8 mouse cellular contexts compared by ENCODE assay signal in genomic region chr15:93596285-93596684, GRCm38 (mm10). TPM values are rescaled to one million over a fixed set of nuclear protein-coding genes. Genes with fewer than 3 reads are reported as not detected.
DNase-seq lines count a peak whose midpoint lies in the region; ATAC-seq and TF ChIP-seq lines count a peak whose summit lies in the region.

No protein-coding gene starts in this region.

- DNase-seq in urinary bladder, adult 18-20 months (ENCODE audit: low spot score in 2 of 2): peak; percentile 64 to 66
- no peak for DNase-seq in urinary bladder, postnatal 10 days (ENCODE audit: low spot score)

- H3K4me1 ChIP-seq in embryonic fibroblast, embryonic 13.5 days (ENCODE audit: control insufficient read depth, insufficient read depth, low read length): peaks cover 3% of the 10 kb centered on the region
- peaks cover 33% of the 10 kb centered on the region for H3K4me1 ChIP-seq in heart, embryonic 11.5 days (ENCODE audit: control insufficient read depth, insufficient read depth, low read length)
- H3K4me1 ChIP-seq in kidney, embryonic 14.5 days (ENCODE audit: control insufficient read depth, insufficient read depth, low read length): peaks cover 32% of the 10 kb centered on the region
- H3K4me1 ChIP-seq in limb, embryonic 15.5 days: peaks cover 29% of the 10 kb centered on the region
- peaks cover 21% of the 10 kb centered on the region for H3K4me1 ChIP-seq in midbrain, embryonic 16.5 days (ENCODE audit: control insufficient read depth, insufficient read depth, low read length)
- peaks cover 16% of the 10 kb centered on the region for H3K4me1 ChIP-seq in stomach, embryonic 15.5 days

- ATAC-seq in heart, embryonic 11.5 days (replicated peaks; ENCODE audit: insufficient number of reproducible peaks, low FRiP score, low TSS enrichment): peak; percentile 67; the same call in 1 of the 2 replicates
- ATAC-seq in kidney, embryonic 14.5 days (ENCODE audit: low FRiP score, low TSS enrichment): peak; percentile 63
- 0 out of 2 replicates have a peak, but pooled peaks have one; percentile 22 for ATAC-seq in limb, embryonic 15.5 days (ENCODE audit: insufficient number of reproducible peaks, low FRiP score, low TSS enrichment, low read depth)
- ATAC-seq in midbrain, embryonic 16.5 days: peak; percentile 54
- peak; percentile 45; the same call in 1 of the 2 replicates for ATAC-seq in stomach, embryonic 15.5 days (ENCODE audit: insufficient read depth, low FRiP score, low read depth)

- H3K9me3 ChIP-seq in heart, embryonic 11.5 days (replicated peaks; ENCODE audit: control insufficient read depth, low read length): no peaks in the 10 kb centered on the region
- no peaks in the 10 kb centered on the region for H3K9me3 ChIP-seq in kidney, embryonic 14.5 days (ENCODE audit: control insufficient read depth, low read length)
- H3K9me3 ChIP-seq in limb, embryonic 15.5 days: no peaks in the 10 kb centered on the region
- H3K9me3 ChIP-seq in midbrain, embryonic 16.5 days (replicated peaks; ENCODE audit: control insufficient read depth, low read length, poor library complexity, severe bottlenecking): no peaks in the 10 kb centered on the region
- H3K9me3 ChIP-seq in stomach, embryonic 15.5 days: no peaks in the 10 kb centered on the region

- under 1% methylated on average over 11 of the region's 11 CpGs for WGBS in heart, embryonic 11.5 days (ENCODE audit: insufficient replicate concordance)
- 1% methylated on average over 11 of the region's 11 CpGs for WGBS in kidney, embryonic 14.5 days
- WGBS in limb, embryonic 15.5 days: under 1% methylated on average over 11 of the region's 11 CpGs
- WGBS in midbrain, embryonic 16.5 days: under 1% methylated on average over 11 of the region's 11 CpGs
- 0% methylated on average over 11 of the region's 11 CpGs for WGBS in stomach, embryonic 15.5 days

- no peaks in the 10 kb centered on the region for H3K27me3 ChIP-seq in heart, embryonic 11.5 days (ENCODE audit: control insufficient read depth, insufficient read depth, low read length)
- H3K27me3 ChIP-seq in kidney, embryonic 14.5 days (ENCODE audit: control insufficient read depth, insufficient read depth, low read length): no peaks in the 10 kb centered on the region
- no peaks in the 10 kb centered on the region for H3K27me3 ChIP-seq in limb, embryonic 15.5 days
- no peaks in the 10 kb centered on the region for H3K27me3 ChIP-seq in midbrain, embryonic 16.5 days (ENCODE audit: control insufficient read depth, insufficient read depth, low read depth, low read length)
- no peaks in the 10 kb centered on the region for H3K27me3 ChIP-seq in stomach, embryonic 15.5 days (replicated peaks)

- no peaks in the 10 kb centered on the region for H3K36me3 ChIP-seq in heart, embryonic 11.5 days (ENCODE audit: control insufficient read depth, insufficient read depth, low read length)
- H3K36me3 ChIP-seq in kidney, embryonic 14.5 days (ENCODE audit: control insufficient read depth, insufficient read depth, low read length): no peaks in the 10 kb centered on the region
- no peaks in the 10 kb centered on the region for H3K36me3 ChIP-seq in limb, embryonic 15.5 days
- no peaks in the 10 kb centered on the region for H3K36me3 ChIP-seq in midbrain, embryonic 16.5 days (ENCODE audit: control insufficient read depth, insufficient read depth, low read length)
- H3K36me3 ChIP-seq in stomach, embryonic 15.5 days: no peaks in the 10 kb centered on the region

- H3K4me2 ChIP-seq in heart, embryonic 11.5 days: peak overlapping the region; percentile 84
- H3K4me2 ChIP-seq in kidney, embryonic 14.5 days (replicated peaks; ENCODE audit: low read depth, low read length): peak overlapping the region; percentile 82
- peak overlapping the region; percentile 86 for H3K4me2 ChIP-seq in limb, embryonic 15.5 days
- H3K4me2 ChIP-seq in midbrain, embryonic 16.5 days (ENCODE audit: low read length): peak overlapping the region; percentile 60
- peak overlapping the region; percentile 92 for H3K4me2 ChIP-seq in stomach, embryonic 15.5 days

- H3K27ac ChIP-seq in embryonic fibroblast, embryonic 13.5 days (ENCODE audit: insufficient read depth, low read length): 0 out of 2 replicates have a peak overlapping the region, but pooled peaks have one; percentile 1
- peak overlapping the region; percentile 92; the same call in 1 of the 2 replicates for H3K27ac ChIP-seq in heart, embryonic 11.5 days (ENCODE audit: low read depth, low read length)
- H3K27ac ChIP-seq in kidney, embryonic 14.5 days (ENCODE audit: low read depth, low read length): peak overlapping the region; percentile 79; the same call in 1 of the 2 replicates
- peak overlapping the region; percentile 98 for H3K27ac ChIP-seq in limb, embryonic 15.5 days
- peak overlapping the region; percentile 84; the same call in 1 of the 2 replicates for H3K27ac ChIP-seq in midbrain, embryonic 16.5 days (ENCODE audit: low read length)
- H3K27ac ChIP-seq in stomach, embryonic 15.5 days: peak overlapping the region; percentile 69

- no peak for TF ChIP-seq CTCF in embryonic fibroblast, embryonic 13.5 days (IDR thresholded peaks at IDR 0.05; ENCODE audit: borderline replicate concordance, insufficient read depth, low read length)

- no peak; the same call in 1 of the 2 replicates for TF ChIP-seq POLR2A in embryonic fibroblast, embryonic 13.5 days (IDR thresholded peaks at IDR 0.05; ENCODE audit: low read depth, low read length)

- H3K4me3 ChIP-seq in embryonic fibroblast, embryonic 13.5 days (ENCODE audit: insufficient read depth, low read length): peak overlapping the region; percentile 24
- peak overlapping the region; percentile 96 for H3K4me3 ChIP-seq in heart, embryonic 11.5 days (ENCODE audit: low read depth, low read length)
- H3K4me3 ChIP-seq in kidney, embryonic 14.5 days (ENCODE audit: low read length): peak overlapping the region; percentile 89
- H3K4me3 ChIP-seq in limb, embryonic 15.5 days: peak overlapping the region; percentile 94
- H3K4me3 ChIP-seq in midbrain, embryonic 16.5 days (ENCODE audit: low read depth, low read length): peak overlapping the region; percentile 72
- H3K4me3 ChIP-seq in stomach, embryonic 15.5 days (replicated peaks): peak overlapping the region; percentile 93

- H3K9ac ChIP-seq in heart, embryonic 11.5 days (ENCODE audit: low read depth, low read length): peak overlapping the region; percentile 98
- peak overlapping the region; percentile 94 for H3K9ac ChIP-seq in kidney, embryonic 14.5 days (ENCODE audit: low read depth, low read length)
- H3K9ac ChIP-seq in limb, embryonic 15.5 days: peak overlapping the region; percentile 95
- peak overlapping the region; percentile 82 for H3K9ac ChIP-seq in midbrain, embryonic 16.5 days (ENCODE audit: low read depth, low read length)
- H3K9ac ChIP-seq in stomach, embryonic 15.5 days: peak overlapping the region; percentile 39; the same call in 1 of the 2 replicates

RNA-seq across cellular contexts. Expression of gene Prickle1, which starts 0.6 kb away (rescaled TPM):
- polyA plus RNA-seq in embryonic fibroblast, embryonic 13.5 days (2011; ENCODE audit: insufficient read length, low read depth, missing spikeins): 14.2 and 22.7 TPM in 2 replicates
- polyA plus RNA-seq in heart, embryonic 11.5 days (2014; fragmentation: Nextera tagmentation; extraction: Ambion mirVana): 29.5 and 37.3 TPM in 2 replicates
- polyA plus RNA-seq in kidney, embryonic 14.5 days (2014; fragmentation: Nextera tagmentation; extraction: Ambion mirVana): 12.6 and 27.7 TPM in 2 replicates
- 39.9 and 42.0 TPM in 2 replicates for polyA plus RNA-seq in limb, embryonic 15.5 days (2015; fragmentation: Nextera tagmentation; extraction: Ambion mirVana)
- 13.5 and 14.0 TPM in 2 replicates for polyA plus RNA-seq in midbrain, embryonic 16.5 days (2015; fragmentation: Nextera tagmentation; extraction: Ambion mirVana)
- polyA plus RNA-seq in stomach, embryonic 15.5 days (2015; fragmentation: Nextera tagmentation; extraction: Ambion mirVana): 22.1 and 23.0 TPM in 2 replicates

Comparison
In these comparisons a context has a peak if more than half of its experiments do, and no peak if none do; other contexts are left out.
1. H3K27ac ChIP-seq: peak in every context shown above with its lines; median percentile 98 in limb, embryonic 15.5 days; 92 in heart, embryonic 11.5 days; 84 in midbrain, embryonic 16.5 days; 79 in kidney, embryonic 14.5 days; 69 in stomach, embryonic 15.5 days; 1 in embryonic fibroblast, embryonic 13.5 days.
2. H3K4me3 ChIP-seq: peak in every context shown above with its lines; median percentile 96 in heart, embryonic 11.5 days; 94 in limb, embryonic 15.5 days; 93 in stomach, embryonic 15.5 days; 89 in kidney, embryonic 14.5 days; 72 in midbrain, embryonic 16.5 days; 24 in embryonic fibroblast, embryonic 13.5 days.
3. H3K9ac ChIP-seq: peak in every context shown above with its lines; median percentile 98 in heart, embryonic 11.5 days; 95 in limb, embryonic 15.5 days; 94 in kidney, embryonic 14.5 days; 82 in midbrain, embryonic 16.5 days; 39 in stomach, embryonic 15.5 days.